Mouse (Mus musculus) embryo, embryonic 9.5 days (tissue): ENCODE results near the gene Lmx1b.
A peak's percentile ranks its signal among the peaks of the same experiment; 100 is the strongest.

Experiments used
- DNase-seq: peaks from one replicate; pipeline ENCODE4 v3.0.0-alpha.2; 2017; ENCODE audit errors: extremely low spot score

Gene Lmx1b

GRCm38 (mm10) chr2:33640171-33640721, at the start of gene Lmx1b:
Gene Lmx1b, minus strand, starts transcription at chr2:33640511.
- no peak for DNase-seq

- DNase-seq: peak; percentile 64
Observed at GRCm38 (mm10) chr2:33689880-33690462, 49.7 kb upstream of the Lmx1b start.

- no peak for DNase-seq
Observed at GRCm38 (mm10) chr2:33689155-33689879, 49.0 kb upstream of the Lmx1b start.

- DNase-seq: no peak
Observed at GRCm38 (mm10) chr2:33683594-33683993, 43.3 kb upstream of the Lmx1b start.

DNA sequence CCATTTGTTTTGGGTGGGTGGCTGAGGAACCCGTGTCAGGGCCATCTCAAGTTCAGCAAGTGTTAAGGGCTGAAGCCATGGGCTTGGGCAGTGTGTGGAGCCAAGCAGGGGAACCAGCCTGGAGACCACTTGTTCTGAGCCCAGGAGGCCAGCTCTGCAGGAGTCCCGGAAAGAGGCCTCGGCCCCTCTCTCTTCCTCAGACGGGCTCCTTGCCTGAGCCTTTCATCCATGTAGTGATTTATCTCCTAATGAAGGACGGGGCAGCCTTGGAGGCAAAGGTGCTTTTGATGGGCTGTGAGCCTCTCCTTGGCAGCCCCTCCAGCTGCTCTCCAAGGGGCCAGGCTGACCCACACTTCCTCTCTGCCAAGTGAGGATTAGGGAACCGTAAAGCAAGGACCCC, 42.8 kb upstream of the Lmx1b start:
- DNase-seq: no peak

DNA sequence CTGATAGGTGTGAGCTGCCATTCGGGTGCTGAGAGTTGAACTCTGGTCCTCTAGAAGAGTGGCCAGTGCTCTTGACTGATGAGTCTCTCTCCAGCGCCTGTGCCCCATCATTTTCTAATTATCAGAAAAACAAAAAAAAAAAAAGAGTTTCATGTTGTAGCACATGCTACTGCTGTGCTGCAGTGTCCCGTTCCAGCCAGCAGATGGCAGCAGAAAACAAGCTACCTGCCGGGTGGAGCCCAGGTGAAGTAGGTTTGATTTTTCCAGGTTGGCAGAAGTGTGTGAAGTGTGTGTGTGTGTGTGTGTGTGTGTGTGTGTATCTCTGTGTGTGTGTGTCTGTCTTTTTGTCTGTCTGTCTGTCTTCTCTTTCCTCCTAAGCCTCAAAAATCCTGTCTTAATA, 41.9 kb upstream of the Lmx1b start:
- peak; percentile 70 for DNase-seq

DNA sequence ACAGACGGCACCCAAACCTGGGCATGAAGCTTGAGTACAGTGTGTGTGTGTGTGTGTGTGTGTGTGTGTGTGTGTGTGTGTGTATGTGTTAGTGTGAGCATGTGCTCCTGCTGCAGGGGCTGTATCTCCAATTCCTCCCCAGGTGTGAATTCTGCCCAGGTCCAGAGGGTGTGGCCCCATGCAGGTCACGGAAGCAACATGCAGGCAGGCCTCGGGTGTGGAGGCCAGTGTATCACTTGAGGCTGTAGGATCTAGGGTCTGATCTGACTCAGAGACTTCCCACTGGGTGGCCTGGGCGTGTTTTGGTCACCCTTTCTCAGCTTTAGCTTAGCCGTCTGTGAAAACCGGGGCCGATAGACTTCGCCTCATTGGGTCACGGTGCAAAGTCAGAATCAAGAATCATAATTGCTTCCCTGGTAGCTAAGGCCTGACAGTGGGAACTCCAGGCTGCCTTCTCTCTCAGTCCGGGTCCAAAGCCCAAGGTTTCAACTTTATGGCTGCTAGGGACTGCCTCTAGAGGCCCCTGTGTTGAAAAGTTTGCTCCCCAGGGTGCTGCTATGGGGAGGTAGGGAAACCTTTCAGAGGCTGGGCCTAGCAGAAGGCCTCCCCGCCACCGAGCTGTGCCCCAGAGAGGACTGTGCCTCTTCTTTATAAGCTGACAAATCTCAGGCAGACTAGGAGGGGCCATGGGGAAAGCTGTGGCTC, 38.8 kb upstream of the Lmx1b start:
- no peak for DNase-seq

GRCm38 (mm10) chr2:33672701-33673472, 32.6 kb upstream of the Lmx1b start:
- DNase-seq: no peak

DNA sequence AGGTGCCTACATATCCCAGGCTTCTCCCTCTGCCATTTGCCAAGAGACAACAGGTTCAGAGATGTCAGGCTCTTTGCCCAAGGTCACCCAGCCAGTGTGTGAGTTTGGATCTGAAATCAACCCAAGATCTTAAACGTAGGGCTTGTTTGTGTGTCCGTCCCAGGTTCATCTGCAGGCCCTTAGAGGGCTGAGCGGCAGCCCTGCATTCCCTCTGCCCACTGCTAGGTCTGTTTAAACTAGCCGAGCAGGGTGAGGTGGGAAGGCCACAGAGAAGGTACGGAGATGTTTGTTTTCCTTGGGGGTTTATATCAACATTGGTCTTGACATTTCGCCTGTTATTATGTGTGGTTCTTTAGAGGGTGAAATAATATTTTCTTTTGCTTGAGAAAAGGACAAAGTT, 28.4 kb upstream of the Lmx1b start:
- no peak for DNase-seq

GRCm38 (mm10) chr2:33666388-33666945, 26.2 kb upstream of the Lmx1b start:
- DNase-seq: no peak

DNA sequence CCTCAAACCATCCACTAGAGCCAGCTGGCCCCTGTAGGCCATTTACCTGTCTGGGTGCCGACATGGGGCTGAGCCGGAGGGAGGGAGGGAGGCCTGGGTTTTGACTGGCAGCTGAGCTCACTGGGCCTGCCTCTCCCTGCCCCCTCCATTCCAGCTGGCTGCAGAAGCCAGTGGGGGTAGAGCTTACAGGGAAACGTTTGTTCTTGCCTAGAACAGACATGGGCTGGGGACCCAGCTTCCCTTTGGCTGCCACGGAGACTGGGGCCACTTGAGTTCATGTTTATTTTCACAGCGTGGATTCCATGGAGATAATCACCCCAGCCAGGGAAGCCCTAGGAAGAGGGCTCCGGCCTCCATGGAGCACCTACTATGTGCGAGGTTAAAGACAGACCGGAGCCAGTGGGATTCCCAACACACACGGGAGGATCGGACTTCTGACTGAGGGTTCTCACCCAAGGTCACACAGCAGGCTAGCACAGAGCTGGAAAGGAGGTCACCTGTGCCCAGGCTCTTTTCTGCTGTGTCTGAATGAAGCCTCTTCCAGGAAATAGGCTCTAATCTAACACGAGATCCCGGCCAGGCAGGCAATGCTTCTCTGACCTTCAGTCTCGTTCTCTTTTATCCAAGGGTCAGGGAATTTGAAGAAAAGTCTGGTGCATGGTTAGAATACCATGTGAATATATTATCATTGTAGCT, 25.2 kb upstream of the Lmx1b start:
- DNase-seq: peak; percentile 48

GRCm38 (mm10) chr2:33664661-33665060, 24.4 kb upstream of the Lmx1b start:
- no peak for DNase-seq

- DNase-seq: peak; percentile 53
Observed at GRCm38 (mm10) chr2:33659288-33659629, 18.9 kb upstream of the Lmx1b start.

DNA sequence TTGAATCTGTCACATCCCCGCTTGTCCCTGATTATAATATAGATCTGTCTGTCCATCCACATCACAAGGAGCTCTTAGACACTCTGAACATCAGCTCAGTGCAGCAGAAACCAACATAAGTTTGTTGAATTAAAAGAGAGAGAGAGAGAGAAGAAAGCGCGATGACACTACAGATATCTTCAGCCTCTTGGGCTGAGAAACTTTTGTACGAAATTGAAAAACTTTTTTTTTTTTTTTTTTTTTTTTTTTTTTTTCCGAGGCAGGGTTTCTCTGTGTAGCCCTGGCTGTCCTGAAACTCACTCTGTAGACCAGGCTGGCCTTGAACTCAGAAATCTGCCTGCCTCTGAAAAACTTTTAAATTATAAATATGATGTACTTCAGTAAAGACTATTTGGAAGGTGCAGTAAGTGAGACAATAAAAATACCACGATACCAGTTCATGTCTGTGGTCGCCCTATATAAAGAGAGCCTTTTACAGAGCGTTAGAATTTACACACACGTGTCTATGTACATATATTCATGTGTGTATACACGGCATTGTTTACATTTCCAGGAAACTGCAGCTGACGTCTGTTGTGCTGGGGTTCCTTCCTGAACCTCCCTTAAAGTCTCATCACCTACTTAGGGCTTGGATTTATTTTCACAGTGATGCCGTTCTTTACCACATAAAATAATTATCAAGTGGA, 18.4 kb upstream of the Lmx1b start:
- no peak for DNase-seq

GRCm38 (mm10) chr2:33652517-33653198, 12.3 kb upstream of the Lmx1b start:
- DNase-seq: no peak

- DNase-seq: no peak
Observed at GRCm38 (mm10) chr2:33649371-33649770, 9.1 kb upstream of the Lmx1b start.

DNA sequence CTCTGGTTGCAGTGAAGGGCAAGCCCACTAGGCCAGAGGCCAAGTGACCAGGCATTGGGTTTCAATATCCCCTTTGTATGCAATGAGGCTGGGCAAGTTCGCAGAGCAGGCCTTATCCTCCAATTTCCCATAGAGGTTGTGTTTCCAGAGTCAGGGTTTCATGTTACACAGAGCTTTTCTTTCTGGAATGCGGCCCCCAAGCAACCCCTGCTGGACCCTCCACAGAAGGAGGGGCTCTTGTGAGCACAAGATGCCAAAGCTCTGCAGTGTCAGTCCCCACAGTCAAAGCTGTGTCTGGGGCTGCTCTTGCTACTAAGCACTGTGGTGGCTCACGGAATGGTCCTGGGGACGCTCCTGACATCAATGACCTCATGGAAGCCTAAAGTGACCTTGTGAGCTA, 8.6 kb upstream of the Lmx1b start:
- peak; percentile 71 for DNase-seq

GRCm38 (mm10) chr2:33646283-33646550, 5.9 kb upstream of the Lmx1b start:
- DNase-seq: peak; percentile 17

GRCm38 (mm10) chr2:33645538-33646282, 5.4 kb upstream of the Lmx1b start:
- peak; percentile 31 for DNase-seq
